Mouse (Mus musculus): ENCODE results near the gene Olfr287.

DNA sequence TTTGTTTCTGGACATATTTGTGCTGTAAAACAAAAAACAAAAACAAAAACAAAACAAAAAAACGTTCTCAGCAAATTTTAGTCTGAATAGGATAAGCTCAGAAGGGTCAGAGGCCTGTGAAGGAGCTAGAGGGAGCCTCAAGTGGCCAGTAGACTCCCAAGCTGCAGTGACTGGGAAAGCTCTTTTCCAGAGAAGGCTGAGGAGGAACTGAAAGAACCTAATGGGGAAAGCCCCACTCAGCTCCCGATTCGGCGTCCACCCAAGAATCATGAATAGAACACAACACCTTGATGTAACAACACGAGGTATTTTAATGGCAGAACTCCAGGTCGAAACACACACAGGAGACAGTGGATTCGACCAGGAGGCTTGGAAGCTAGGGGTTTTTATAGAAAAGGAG is 36.9 kb upstream of the Olfr287 start:
- TF ChIP-seq POLR2A (IDR thresholded peaks at IDR 0.05; ENCODE audit: insufficient read depth, low read depth, low read length), result no peak
- TF ChIP-seq EP300 (IDR thresholded peaks at IDR 0.05; ENCODE audit: insufficient read depth, low read depth, low read length), result no peak
- no peak for TF ChIP-seq CTCF (IDR thresholded peaks at IDR 0.05)
